Mouse (Mus musculus): Measurements from ENCODE around the gene Fxyd6. TPM values are rescaled to one million over a fixed set of nuclear protein-coding genes. Genes with fewer than 3 reads are reported as not detected.

The Fxyd6 gene
- polyA plus RNA-seq, 1 experiment: 0.85 TPM

- no peaks in the 10 kb centered on the region; the same call in none of the 2 replicates for H3K4me1 ChIP-seq (ENCODE audit: control insufficient read depth, insufficient read depth, low read length)
- H3K4me3 ChIP-seq (replicated peaks; ENCODE audit: control insufficient read depth, low read depth, low read length): no peak overlapping the region
- TF ChIP-seq POLR2A (IDR thresholded peaks at IDR 0.05; ENCODE audit: borderline replicate concordance, control insufficient read depth, low read depth, low read length): no peak
- TF ChIP-seq CTCF (IDR thresholded peaks at IDR 0.05; ENCODE audit: control insufficient read depth, insufficient read depth, low read length): no peak
- WGBS: 56% methylated on average over 5 of the region's 5 CpGs
- H3K27ac ChIP-seq (ENCODE audit: control insufficient read depth, insufficient read depth, low read depth, low read length, poor library complexity): no peak overlapping the region
Measured at GRCm38 (mm10) chr9:45368341-45368901, 1.6 kb upstream of the Fxyd6 start.

- Histone ChIP-seq H3K4me3 (replicated peaks; ENCODE audit: control insufficient read depth, low read depth, low read length) (no peak overlapping the region), H3K27ac (ENCODE audit: control insufficient read depth, insufficient read depth, low read depth, low read length, poor library complexity) (no peak overlapping the region), H3K4me1 (ENCODE audit: control insufficient read depth, insufficient read depth, low read length) (no peaks in the 10 kb centered on the region; the same call in none of the 2 replicates)
- 41% methylated on average over 25 of the region's 25 CpGs for WGBS
- TF ChIP-seq CTCF (IDR thresholded peaks at IDR 0.05; ENCODE audit: control insufficient read depth, insufficient read depth, low read length) (no peak), POLR2A (IDR thresholded peaks at IDR 0.05; ENCODE audit: borderline replicate concordance, control insufficient read depth, low read depth, low read length) (no peak)
Measured at GRCm38 (mm10) chr9:45370616-45371336, 791 bp downstream of the Fxyd6 start.

- no peak overlapping the region for H3K27ac ChIP-seq (ENCODE audit: control insufficient read depth, insufficient read depth, low read depth, low read length, poor library complexity)
- WGBS: 71% methylated on average over 2 of the region's 2 CpGs
- H3K4me1 ChIP-seq (ENCODE audit: control insufficient read depth, insufficient read depth, low read length): no peaks in the 10 kb centered on the region; the same call in none of the 2 replicates
- no peak for TF ChIP-seq POLR2A (IDR thresholded peaks at IDR 0.05; ENCODE audit: borderline replicate concordance, control insufficient read depth, low read depth, low read length)
- no peak for TF ChIP-seq CTCF (IDR thresholded peaks at IDR 0.05; ENCODE audit: control insufficient read depth, insufficient read depth, low read length)
- no peak overlapping the region for H3K4me3 ChIP-seq (replicated peaks; ENCODE audit: control insufficient read depth, low read depth, low read length)
Measured at GRCm38 (mm10) chr9:45371337-45371707, 1.3 kb downstream of the Fxyd6 start.

GRCm38 (mm10) chr9:45373896-45374295 is 3.9 kb downstream of the Fxyd6 start:
- no peak overlapping the region for H3K4me3 ChIP-seq (replicated peaks; ENCODE audit: control insufficient read depth, low read depth, low read length)
- H3K27ac ChIP-seq (ENCODE audit: control insufficient read depth, insufficient read depth, low read depth, low read length, poor library complexity): no peak overlapping the region
- no peak for TF ChIP-seq CTCF (IDR thresholded peaks at IDR 0.05; ENCODE audit: control insufficient read depth, insufficient read depth, low read length)
- TF ChIP-seq POLR2A (IDR thresholded peaks at IDR 0.05; ENCODE audit: borderline replicate concordance, control insufficient read depth, low read depth, low read length): no peak
- no peaks in the 10 kb centered on the region; the same call in 1 of the 2 replicates for H3K4me1 ChIP-seq (ENCODE audit: control insufficient read depth, insufficient read depth, low read length)
- 75% methylated on average over 3 of the region's 3 CpGs for WGBS

GRCm38 (mm10) chr9:45374988-45375502 is 5.1 kb downstream of the Fxyd6 start:
- H3K4me3 ChIP-seq (replicated peaks; ENCODE audit: control insufficient read depth, low read depth, low read length): no peak overlapping the region
- 77% methylated on average over 6 of the region's 6 CpGs for WGBS
- no peak overlapping the region for H3K27ac ChIP-seq (ENCODE audit: control insufficient read depth, insufficient read depth, low read depth, low read length, poor library complexity)
- no peaks in the 10 kb centered on the region; the same call in 1 of the 2 replicates for H3K4me1 ChIP-seq (ENCODE audit: control insufficient read depth, insufficient read depth, low read length)
- no peak for TF ChIP-seq CTCF (IDR thresholded peaks at IDR 0.05; ENCODE audit: control insufficient read depth, insufficient read depth, low read length)
- TF ChIP-seq POLR2A (IDR thresholded peaks at IDR 0.05; ENCODE audit: borderline replicate concordance, control insufficient read depth, low read depth, low read length): no peak

GRCm38 (mm10) chr9:45376427-45376826 is 6.4 kb downstream of the Fxyd6 start:
- H3K4me3 ChIP-seq (replicated peaks; ENCODE audit: control insufficient read depth, low read depth, low read length): no peak overlapping the region
- 39% methylated on average over 4 of the region's 4 CpGs for WGBS
- TF ChIP-seq CTCF (IDR thresholded peaks at IDR 0.05; ENCODE audit: control insufficient read depth, insufficient read depth, low read length) (no peak), POLR2A (IDR thresholded peaks at IDR 0.05; ENCODE audit: borderline replicate concordance, control insufficient read depth, low read depth, low read length) (no peak)

GRCm38 (mm10) chr9:45376883-45377282 is 6.9 kb downstream of the Fxyd6 start:
- 85% methylated on average over 2 of the region's 2 CpGs for WGBS
- no peak overlapping the region for H3K27ac ChIP-seq (ENCODE audit: control insufficient read depth, insufficient read depth, low read depth, low read length, poor library complexity)
- H3K4me3 ChIP-seq (replicated peaks; ENCODE audit: control insufficient read depth, low read depth, low read length): no peak overlapping the region
- TF ChIP-seq POLR2A (IDR thresholded peaks at IDR 0.05; ENCODE audit: borderline replicate concordance, control insufficient read depth, low read depth, low read length) (no peak), CTCF (IDR thresholded peaks at IDR 0.05; ENCODE audit: control insufficient read depth, insufficient read depth, low read length) (no peak)
- no peaks in the 10 kb centered on the region; the same call in 1 of the 2 replicates for H3K4me1 ChIP-seq (ENCODE audit: control insufficient read depth, insufficient read depth, low read length)

More at GRCm38 (mm10) chr9:45376427-45376826, 6.4 kb downstream of the Fxyd6 start:
- Histone ChIP-seq H3K4me1 (ENCODE audit: control insufficient read depth, insufficient read depth, low read length) (no peaks in the 10 kb centered on the region; the same call in 1 of the 2 replicates), H3K27ac (ENCODE audit: control insufficient read depth, insufficient read depth, low read depth, low read length, poor library complexity) (no peak overlapping the region)

Measured in bone marrow, adult 2 months (tissue).